Mouse (Mus musculus): ENCODE data around the gene Plin2.
"Not testable (repeated sequence)": the region's sequence is repeated elsewhere in the genome, so short reads cannot be mapped to it uniquely, and the experiment has no call there.

Plin2 gene

DNA sequence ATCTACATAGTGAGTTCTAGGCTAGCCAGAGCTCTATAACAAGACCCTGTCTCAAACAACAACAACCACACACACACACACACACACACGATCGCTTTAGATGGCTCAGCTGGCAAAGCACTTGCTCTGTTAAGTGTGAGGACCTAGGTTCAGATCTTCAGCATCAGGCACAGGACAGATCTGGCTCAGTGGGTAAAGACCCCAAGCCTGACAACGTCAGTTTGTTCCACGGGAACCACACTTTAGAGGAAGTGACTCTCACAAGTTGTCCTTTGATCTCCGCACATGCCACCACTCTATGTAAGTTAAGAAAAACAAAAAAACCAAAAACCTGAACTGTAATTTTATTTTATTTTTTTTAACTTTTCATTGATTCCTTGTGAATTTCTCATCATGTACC, 13.4 kb upstream of the Plin2 start:
- DNase-seq (ENCODE audit: low read depth, low spot score): no peak

DNA sequence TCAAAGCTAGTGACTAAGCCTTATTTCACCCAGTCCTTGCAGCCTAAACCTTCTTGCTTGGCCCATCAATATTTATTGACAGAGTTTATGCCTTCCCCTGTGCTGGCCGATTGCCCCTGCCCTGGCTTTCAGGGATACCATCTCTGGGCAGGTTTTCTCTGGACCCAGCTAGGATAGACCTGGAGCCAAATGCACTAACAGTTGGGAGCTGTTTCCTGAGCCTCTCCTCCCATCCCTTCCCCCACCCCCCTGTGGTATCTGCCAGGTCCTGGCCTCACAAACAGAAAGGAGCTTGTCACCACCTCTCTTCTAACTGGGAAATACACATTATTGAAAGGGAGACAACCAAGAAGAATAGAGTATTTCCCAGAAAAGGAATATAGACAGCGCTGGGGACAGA, 12.0 kb upstream of the Plin2 start:
- no peak for DNase-seq (ENCODE audit: low read depth, low spot score)

DNA sequence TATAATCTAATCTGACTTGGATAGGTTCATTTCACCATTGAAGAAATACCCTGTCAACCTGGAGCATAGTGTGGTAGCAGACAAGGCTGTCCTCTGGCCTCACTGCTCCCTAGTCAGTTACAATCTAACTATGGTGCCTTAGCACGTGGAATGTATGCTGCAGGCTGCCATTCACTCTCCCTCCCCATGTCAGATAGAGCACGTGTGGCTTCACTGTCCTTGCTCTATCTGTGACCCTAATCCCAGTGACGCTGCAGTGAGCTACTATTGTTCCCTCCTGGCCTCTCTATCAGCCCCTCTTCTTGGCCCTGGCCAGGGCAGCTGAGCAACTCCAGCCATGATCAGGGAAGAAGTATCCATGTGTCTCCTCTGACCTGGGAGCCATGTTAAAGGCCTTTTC, 11.6 kb upstream of the Plin2 start:
- no peak for DNase-seq (ENCODE audit: low read depth, low spot score)

DNA sequence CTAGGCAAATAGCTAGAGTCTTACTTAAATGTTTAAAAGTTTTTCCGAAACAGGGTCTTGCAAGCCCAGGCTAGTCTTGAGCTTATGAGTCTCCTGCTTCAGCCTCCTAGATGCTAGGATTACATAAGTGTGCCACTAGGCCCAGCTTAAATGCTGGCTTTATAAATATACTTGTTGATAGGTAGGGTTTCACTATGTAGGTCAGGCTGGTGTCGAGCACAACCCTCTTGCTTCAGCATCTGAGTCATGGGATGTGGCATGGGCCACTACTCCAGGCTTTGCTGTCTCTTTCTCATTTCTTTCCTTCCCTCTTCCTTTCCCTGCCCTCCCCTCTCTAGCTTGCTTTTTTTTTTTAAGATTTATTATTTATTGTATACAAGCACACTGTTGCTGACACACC, 9.8 kb upstream of the Plin2 start:
- DNase-seq (ENCODE audit: low read depth, low spot score): no peak

DNA sequence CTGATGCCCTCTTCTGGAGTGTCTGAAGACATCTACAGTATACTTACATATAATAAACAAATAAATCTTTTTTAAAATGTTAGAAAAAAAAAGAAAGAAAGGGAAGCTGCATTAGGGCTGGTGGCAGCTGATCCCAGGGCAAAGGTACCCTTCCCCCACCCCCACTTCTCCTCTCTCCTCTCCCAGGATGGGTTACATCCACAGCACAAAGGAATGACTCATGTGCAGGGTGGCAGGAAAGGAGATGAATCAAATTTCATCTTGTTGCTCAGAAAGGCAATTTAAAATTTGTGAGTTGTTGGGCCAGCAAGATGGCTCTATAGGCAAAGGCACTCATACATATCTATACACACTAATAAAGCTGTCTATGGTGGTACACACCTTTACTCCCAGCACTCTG, 6.9 kb upstream of the Plin2 start:
- DNase-seq (ENCODE audit: low read depth, low spot score): no peak

DNA sequence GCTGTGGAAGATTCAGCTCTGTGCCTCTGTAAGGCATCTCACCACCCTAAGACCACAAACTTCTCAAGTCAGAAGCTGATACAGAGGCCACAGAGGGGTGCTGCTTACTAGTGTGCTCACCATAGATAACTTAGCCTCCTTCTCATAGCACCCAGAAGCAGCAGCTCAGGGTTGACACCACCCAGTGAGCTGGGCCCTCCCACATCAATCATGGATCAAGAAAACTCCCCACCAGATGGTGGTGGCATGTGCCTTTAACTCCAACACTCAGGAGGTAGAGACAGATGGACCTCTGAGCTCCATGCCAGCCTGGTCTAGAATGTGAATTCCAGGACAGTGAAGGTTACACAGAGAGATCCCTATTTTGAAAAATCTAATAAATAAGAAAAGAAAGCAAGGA, 4.9 kb upstream of the Plin2 start:
- DNase-seq (ENCODE audit: low read depth, low spot score): not testable (repeated sequence)

DNA sequence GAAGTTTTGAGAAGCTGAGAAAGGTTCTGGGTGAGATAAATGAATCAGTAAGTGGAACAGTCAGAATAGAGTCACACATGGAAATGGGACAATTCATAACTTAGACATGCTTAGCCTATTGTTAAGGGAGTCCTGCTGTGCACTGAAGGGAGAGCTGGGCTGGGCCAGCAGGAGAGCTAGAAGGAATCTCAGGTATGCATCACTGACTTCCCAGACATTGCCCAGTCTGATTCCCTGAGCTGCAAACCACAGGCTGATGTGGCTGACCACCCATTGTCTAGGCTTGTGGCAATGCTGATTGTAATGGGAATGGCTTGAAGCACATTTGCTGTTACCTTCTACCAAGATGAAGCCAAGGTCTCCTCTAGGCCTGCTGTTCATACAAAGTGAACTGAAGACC, 4.3 kb upstream of the Plin2 start:
- not testable (repeated sequence) for DNase-seq (ENCODE audit: low read depth, low spot score)

DNA sequence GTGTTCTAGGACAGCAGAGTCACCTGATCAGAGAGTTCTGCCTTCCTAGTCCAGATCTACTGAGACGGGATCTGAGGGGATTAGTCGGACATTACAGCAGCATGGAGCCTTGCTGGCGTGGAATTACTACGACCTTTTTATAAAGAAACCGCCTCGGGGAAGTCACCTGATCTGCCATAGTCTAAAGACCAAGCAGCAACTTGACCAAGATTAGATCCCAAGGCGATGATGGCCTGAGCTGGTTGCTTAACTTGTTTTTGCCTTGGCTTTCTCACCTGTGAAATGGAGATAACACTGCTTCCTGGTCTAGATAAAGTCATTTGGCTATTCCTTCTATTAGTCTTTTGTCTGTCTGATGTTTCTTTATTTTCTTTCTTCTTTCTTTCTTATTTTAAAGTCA, 2.6 kb upstream of the Plin2 start:
- no peak for DNase-seq (ENCODE audit: low read depth, low spot score)

DNA sequence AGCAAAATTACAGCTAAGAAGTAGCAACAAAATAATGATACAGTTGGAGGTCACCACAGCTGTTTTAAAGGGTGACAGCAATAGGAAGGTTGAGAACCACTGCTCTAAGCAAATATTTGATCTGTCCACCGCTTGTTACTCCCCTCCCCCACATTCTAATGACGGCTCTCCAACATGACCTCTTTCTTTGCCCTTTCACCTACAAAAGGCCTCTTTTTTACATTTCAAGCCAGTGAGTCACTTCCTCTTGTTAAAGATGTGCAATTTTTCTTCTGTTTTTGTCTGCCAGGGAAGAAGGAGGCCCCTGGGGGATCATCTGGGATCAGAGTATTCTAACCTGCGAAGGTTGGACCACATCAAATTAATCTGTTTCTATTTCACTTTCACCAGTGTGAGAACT, 1.9 kb upstream of the Plin2 start:
- DNase-seq (ENCODE audit: low read depth, low spot score): no peak

DNA sequence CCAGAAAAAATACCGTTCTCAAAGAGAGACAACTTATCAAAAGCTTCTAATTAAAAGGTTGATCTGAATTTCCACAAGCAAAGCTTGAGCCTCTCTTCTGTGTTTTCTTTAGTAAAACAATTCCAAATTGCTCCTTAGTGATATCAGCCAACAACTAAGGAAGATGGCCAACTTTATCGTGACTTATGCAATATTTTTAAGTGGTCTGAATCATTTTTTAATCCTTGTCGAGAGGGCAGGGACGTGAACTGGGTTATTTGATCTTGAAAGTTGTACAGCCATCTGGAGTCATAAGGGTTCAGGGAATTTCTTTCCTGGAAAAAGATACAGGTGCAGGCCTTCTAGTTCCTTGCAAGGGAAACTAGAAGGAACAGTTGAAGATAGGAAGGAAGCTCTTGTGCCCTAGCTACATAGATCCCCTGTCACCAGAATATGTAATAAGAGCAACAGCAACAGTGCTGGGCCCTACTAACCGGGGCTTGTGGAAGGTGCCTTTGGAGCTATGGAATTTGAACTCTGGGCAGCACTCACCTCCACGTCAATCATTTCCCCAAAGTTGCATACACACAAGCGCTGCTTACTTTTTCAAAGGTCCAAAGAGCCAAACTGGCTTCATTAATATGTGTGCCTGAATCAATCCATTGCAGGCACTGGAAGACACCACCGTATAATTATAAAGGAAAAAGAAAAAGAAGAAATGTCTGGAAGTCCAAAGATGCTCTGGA, 884 bp upstream of the Plin2 start:
- DNase-seq (ENCODE audit: low read depth, low spot score): no peak

DNA sequence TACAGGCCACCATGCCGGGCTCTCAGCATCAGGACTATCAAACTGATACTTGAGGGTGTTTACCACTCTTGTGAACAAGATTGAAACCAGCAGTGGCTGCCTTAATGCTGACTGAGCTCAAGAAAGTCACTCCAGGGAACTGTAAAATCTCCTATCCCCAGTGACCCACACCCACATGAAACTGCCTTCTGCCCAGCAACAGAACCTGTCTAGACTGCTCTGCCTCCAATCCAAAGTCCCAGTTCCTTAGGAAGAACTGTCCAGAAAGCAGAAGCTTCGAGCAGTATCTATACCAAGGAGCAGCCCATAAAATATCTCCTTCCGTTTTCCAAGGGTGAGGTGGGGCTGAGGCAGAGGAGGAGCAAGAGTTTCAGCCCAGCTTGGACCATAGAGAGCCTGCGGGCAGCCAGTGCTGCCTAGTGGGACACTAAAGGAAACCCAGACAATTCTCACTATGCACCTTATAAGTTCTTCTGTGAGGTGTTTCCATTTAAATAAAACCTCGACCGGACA, 563 bp downstream of the Plin2 start:
- DNase-seq (ENCODE audit: low read depth, low spot score): not testable (repeated sequence)

DNA sequence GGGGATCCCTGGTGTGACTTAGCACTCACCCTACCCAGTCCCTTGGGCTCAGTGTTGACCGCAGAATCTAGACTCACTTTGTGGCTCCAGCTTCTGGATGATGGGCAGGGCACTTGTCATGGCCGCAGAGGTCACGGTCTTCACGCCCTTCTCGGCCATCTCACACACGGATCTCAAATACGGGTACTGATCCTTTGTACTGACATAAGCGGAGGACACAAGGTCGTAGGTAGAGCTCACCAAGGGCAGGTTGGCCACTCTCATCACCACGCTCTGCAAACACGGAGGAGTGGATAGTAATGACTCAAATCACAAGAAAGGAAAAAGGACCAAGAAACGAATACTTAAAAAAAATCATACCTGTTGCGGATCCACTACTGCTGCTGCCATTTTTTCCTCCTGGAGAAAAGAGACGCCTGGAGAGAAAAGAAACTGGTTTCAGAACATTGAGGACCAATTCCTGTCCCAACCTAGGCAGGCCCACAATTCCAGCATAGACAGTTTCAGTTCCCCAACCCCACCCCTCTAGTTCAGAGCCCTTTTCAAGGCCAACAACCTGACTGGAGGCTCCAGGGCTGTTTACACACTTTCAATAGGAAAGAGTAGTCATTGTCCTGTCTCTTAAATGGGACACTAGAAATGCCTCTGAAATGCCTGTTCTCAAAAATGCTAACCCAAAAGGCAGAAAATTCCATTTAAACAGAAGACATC, 1.4 kb downstream of the Plin2 start:
- DNase-seq (ENCODE audit: low read depth, low spot score): no peak

DNA sequence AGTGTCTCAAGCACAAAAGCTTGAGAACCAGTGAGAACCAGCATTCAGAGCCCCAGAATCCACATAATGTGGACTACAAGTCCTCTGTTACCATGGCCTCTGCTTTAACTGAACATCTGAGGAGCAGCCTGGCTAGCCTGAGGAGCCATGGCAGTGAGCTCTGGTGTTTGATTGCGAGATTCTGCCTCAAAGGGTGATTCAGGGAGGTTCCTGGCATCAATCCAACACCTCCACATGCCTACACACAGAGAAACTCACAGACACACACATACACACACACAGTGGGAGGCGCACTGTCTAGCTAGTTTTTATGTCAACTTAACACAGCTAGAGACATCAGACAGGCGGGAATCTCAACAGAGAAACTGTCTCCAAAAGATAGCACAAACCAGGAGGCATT, 4.3 kb downstream of the Plin2 start:
- DNase-seq (ENCODE audit: low read depth, low spot score): no peak

DNA sequence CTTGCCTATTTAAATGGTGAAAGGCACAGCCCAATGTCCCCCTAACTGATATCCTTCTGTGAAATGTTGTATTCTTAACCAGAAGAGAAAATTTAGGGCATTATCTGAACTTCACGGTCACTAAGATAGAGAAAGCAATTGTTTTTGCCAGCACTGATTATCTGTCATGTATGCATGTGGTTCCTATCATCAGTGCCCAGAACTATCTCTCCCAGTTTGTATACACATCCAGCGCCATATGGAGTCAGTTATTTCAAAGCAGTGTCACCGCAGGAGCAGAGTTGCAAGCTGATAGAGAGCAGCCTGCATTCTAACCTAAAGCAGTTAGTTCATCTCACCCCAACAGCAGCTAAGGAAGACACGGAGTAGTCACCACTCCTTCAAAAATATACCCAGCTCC, 5.9 kb downstream of the Plin2 start:
- DNase-seq (ENCODE audit: low read depth, low spot score): no peak

DNA sequence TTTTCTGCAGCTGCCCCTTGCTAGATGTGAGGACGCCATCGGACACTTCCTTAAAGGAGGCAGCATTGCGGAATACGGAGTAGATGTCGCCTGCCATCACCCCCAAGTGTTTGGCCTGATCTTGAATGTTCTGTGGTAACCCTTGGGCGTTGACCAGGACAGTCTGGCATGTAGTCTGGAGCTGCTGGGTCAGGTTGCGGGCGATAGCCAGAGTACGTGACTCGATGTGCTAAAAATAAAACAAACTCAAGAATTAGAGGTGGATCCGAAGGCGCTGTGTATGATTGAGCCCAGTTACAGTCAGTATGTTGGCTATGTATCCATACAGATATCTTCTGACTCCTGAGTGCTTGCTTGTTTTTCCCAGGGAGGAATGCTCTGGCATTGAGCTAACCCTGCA, 12.7 kb downstream of the Plin2 start:
- DNase-seq (ENCODE audit: low read depth, low spot score): no peak

DNA sequence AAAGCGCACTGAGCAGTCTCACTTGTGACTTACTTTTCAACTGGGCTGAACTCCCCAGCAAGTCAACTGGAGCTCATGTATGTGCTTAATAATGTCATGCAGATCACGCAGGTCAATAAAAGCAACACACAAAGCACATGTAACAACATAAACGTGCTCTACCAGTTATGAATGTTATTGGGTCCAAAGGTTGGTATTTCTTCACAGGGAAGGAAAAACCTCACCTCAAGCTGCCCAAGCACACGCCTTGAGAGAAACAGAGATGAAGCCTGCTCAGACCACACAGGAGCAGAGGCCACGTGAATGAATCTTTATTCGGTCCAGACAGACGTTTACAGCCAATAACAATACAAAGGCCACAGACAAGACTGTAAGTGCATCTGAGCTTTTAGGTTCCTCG, 13.4 kb downstream of the Plin2 start:
- DNase-seq (ENCODE audit: low read depth, low spot score): not testable (repeated sequence)

DNA sequence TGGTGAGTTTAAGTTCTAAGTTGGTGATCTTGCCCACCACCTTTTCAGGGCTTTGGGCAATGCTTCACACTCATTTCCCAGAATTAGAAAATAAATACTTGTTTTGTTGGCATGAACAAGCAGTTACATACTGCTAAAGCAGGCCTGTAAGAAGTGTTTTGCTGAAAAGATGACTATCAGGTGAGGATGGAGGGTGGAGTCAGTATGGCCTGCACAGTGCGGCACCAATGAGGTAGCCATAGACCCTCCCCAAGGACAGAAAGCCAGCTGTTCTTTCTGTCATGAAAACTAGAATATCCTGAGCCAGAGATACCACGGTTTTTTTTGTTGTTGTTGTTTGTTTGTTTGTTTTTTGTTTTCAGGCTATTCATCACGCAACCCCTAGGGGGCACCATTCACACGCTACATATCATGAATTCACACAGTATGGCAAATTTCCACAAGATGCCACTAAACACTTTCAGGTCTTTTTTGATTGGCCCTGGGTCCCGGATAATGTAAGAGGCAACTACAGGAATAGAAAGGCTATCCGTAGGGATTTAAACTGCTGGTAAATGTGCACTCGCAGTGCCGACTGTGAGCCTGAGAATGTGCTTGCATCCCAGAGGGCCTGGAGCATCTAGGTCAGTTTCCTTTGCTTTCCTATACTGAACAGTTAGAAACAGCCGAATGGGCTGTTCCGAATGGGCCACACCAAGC, 18.0 kb downstream of the Plin2 start:
- no peak for DNase-seq (ENCODE audit: low read depth, low spot score)

DNA sequence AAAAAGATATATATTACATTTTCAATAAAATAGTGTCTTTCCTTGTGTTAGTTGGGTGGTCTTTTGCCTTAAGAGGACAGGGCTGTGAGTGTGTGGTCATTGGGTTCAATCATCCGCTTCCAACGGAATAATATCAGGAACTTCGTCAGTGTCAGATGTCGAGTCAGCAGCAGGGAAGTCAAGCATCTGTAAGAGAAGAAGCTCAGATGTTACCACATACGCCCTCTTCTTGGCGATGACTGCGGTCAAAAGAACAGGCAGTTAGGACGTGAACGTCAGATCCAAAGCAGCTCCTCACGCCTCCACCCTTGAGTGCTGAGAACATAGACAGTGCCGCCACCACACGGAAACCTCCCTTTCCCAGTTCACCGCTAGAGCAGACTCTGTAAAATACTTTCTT, 21.5 kb downstream of the Plin2 start:
- DNase-seq (ENCODE audit: low read depth, low spot score): not testable (repeated sequence)

DNA sequence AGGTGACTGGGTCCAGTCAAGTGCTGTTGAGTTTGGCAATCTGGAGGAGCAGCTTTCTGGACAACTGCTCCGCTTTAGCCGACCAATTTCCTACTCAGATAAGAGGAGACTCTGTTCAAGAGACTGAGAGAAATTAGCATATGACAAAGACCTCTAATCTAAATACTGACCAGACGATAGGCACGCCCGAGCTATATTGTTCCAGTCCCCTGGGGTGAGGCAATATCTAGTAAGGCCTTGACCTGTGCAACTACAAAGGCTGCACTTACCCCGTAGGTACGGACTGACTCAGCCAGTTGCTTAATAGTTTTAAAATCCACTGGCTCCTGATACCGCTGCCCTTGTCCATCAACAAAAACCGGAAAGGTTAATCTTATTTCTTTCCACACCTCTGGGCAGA, 32.3 kb downstream of the Plin2 start:
- DNase-seq (ENCODE audit: low read depth, low spot score): not testable (repeated sequence)

DNA sequence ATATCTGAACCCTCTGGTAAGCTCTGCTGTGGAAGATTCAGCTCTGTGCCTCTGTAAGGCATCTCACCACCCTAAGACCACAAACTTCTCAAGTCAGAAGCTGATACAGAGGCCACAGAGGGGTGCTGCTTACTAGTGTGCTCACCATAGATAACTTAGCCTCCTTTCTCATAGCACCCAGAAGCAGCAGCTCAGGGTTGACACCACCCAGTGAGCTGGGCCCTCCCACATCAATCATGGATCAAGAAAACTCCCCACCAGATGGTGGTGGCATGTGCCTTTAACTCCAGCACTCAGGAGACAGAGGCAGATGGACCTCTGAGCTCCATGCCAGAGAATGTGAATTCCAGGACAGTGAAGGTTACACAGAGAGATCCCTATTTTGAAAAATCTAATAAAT, 35.0 kb downstream of the Plin2 start:
- not testable (repeated sequence) for DNase-seq (ENCODE audit: low read depth, low spot score)

DNA sequence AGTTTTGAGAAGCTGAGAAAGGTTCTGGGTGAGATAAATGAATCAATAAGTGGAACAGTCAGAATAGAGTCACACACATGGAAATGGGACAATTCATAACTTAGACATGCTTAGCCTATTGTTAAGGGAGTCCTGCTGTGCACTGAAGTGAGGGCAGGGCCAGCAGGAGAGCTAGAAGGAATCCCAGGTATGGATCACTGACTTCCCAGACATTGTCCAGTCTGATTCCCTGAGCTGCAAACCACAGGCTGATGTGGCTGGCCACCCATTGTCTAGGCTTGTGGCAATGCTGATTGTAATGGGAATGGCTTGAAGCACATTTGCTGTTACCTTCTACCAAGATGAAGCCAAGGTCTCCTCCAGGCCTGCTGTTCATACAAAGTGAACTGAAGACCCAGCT, 35.5 kb downstream of the Plin2 start:
- not testable (repeated sequence) for DNase-seq (ENCODE audit: low read depth, low spot score)

DNA sequence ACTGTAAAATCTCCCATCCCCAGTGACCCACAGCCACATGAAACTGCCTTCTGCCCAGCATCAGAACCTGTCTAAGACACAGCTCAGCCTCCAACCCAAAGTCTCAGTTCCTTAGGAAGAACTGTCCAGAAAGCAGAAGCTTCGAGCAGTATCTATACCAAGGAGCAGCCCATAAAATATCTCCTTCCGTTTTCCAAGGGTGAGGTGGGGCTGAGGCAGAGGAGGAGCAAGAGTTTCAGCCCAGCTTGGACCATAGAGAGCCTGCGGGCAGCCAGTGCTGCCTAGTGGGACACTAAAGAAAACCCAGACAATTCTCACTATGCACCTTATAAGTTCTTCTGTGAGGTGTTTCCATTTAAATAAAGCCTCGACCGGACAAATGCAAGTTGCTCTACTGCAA, 37.3 kb downstream of the Plin2 start:
- not testable (repeated sequence) for DNase-seq (ENCODE audit: low read depth, low spot score)

DNA sequence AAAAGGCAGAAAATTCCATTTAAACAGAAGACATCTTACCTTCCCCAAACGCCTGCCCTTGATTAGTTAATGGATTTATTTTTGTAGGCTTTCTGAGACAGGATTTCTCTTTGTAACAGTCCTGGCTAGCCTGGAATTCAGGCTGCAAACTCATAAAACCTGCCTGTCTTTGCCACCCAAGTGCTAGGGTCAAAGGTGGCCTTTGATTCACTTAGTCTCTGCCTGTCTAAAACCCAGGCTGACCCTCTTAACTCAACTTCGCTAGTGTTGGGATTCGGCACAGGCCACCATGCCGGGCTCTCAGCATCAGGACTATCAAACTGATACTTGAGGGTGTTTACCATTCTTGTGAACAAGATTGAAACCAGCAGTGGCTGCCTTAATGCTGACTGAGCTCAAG, 38.0 kb downstream of the Plin2 start:
- no peak for DNase-seq (ENCODE audit: low read depth, low spot score)

Measured in WW6 (cell line).